Mouse (Mus musculus): ENCODE data around the gene Olfr287. TPM values are rescaled to one million over a fixed set of nuclear protein-coding genes. Genes with fewer than 3 reads are reported as not detected.

The Olfr287 gene
- total RNA-seq (2014; rRNA removed) (2.0 and 5.4 TPM in 2 replicates), polyA plus RNA-seq (2015; fragmentation: Nextera tagmentation; extraction: Ambion mirVana) (2.0 and 2.3 TPM in 2 replicates)

DNA sequence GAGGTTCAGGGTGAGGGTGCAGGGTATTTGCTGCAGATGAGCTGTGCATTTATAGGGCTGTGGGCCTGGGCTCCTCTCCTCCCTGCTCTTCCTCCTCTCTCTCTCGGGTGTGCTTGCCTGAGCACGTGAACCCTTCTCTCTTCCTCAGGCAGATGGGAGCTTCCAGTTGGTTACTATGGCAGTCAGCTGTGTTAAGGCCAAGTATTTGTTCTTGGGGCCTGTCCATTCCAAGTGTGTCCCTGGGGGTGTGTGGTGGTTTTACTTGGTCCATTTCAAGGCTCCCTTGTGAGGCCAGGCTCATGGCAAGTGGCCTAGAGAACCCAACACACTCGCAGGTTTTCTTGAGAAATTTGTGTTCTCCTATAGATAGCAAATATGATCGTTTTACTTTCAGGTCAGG lies at the start of gene Olfr287, which contains the start of gene Gm44579:
Gene Olfr287, minus strand, starts transcription at position 180 of the 400 bp plus-strand sequence.
Gene Gm44579, minus strand, starts transcription at position 101 of the 400 bp plus-strand sequence.
- no peak within 1 kb of the TSS for H3K9ac ChIP-seq (replicated peaks; ENCODE audit: low read length)
- 33% methylated on average over 4 of the region's 4 CpGs for WGBS
- TF ChIP-seq CTCF (IDR thresholded peaks at IDR 0.05; ENCODE audit: low read depth), result no peak
- H3K27me3 ChIP-seq (ENCODE audit: insufficient read depth, low read length), result no peaks in the 10 kb centered on the region
- ATAC-seq (peak; percentile 76; the same call in 1 of the 2 replicates), DNase-seq (ENCODE audit: low spot score) (peak; percentile 48)
- no peaks in the 10 kb centered on the region for H3K4me1 ChIP-seq (ENCODE audit: insufficient read depth, low read length)
- no peaks in the 10 kb centered on the region for H3K36me3 ChIP-seq (ENCODE audit: insufficient read depth, low read length)
- no peak within 1 kb of the TSS for H3K27ac ChIP-seq
- H3K4me2 ChIP-seq (ENCODE audit: low read depth, low read length), result no peak within 1 kb of the TSS
- no peak within 1 kb of the TSS for H3K4me3 ChIP-seq (ENCODE audit: low read length)
- no peaks in the 10 kb centered on the region for H3K9me3 ChIP-seq (ENCODE audit: low read length)

DNA sequence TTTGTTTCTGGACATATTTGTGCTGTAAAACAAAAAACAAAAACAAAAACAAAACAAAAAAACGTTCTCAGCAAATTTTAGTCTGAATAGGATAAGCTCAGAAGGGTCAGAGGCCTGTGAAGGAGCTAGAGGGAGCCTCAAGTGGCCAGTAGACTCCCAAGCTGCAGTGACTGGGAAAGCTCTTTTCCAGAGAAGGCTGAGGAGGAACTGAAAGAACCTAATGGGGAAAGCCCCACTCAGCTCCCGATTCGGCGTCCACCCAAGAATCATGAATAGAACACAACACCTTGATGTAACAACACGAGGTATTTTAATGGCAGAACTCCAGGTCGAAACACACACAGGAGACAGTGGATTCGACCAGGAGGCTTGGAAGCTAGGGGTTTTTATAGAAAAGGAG lies 36.9 kb upstream of the Olfr287 start:
- Histone ChIP-seq H3K27me3 (ENCODE audit: insufficient read depth, low read length) (no peaks in the 10 kb centered on the region), H3K9ac (replicated peaks; ENCODE audit: low read length) (no peak overlapping the region), H3K9me3 (ENCODE audit: low read length) (no peaks in the 10 kb centered on the region), H3K27ac (no peak overlapping the region), H3K36me3 (ENCODE audit: insufficient read depth, low read length) (no peaks in the 10 kb centered on the region), H3K4me1 (ENCODE audit: insufficient read depth, low read length) (no peaks in the 10 kb centered on the region), H3K4me2 (ENCODE audit: low read depth, low read length) (no peak overlapping the region), H3K4me3 (ENCODE audit: low read length) (no peak overlapping the region)
- DNase-seq (ENCODE audit: low spot score) (no peak), ATAC-seq (no peak)
- no peak for TF ChIP-seq CTCF (IDR thresholded peaks at IDR 0.05; ENCODE audit: low read depth)
- 88% methylated on average over 7 of the region's 7 CpGs for WGBS

GRCm38 (mm10) chr15:98257193-98257592 lies 36.3 kb upstream of the Olfr287 start, which contains the start of gene H1fnt:
H1fnt (minus strand) TSS chr15:98257293.
- Histone ChIP-seq H3K9me3 (ENCODE audit: low read length) (no peaks in the 10 kb centered on the region), H3K36me3 (ENCODE audit: insufficient read depth, low read length) (no peaks in the 10 kb centered on the region), H3K4me3 (ENCODE audit: low read length) (no peak within 1 kb of the TSS), H3K27me3 (ENCODE audit: insufficient read depth, low read length) (no peaks in the 10 kb centered on the region), H3K9ac (replicated peaks; ENCODE audit: low read length) (no peak within 1 kb of the TSS), H3K4me2 (ENCODE audit: low read depth, low read length) (no peak within 1 kb of the TSS), H3K27ac (no peak within 1 kb of the TSS), H3K4me1 (ENCODE audit: insufficient read depth, low read length) (no peaks in the 10 kb centered on the region)
- ATAC-seq (no peak), DNase-seq (ENCODE audit: low spot score) (no peak)
- WGBS, result 83% methylated on average over 8 of the region's 8 CpGs
- no peak for TF ChIP-seq CTCF (IDR thresholded peaks at IDR 0.05; ENCODE audit: low read depth)

DNA sequence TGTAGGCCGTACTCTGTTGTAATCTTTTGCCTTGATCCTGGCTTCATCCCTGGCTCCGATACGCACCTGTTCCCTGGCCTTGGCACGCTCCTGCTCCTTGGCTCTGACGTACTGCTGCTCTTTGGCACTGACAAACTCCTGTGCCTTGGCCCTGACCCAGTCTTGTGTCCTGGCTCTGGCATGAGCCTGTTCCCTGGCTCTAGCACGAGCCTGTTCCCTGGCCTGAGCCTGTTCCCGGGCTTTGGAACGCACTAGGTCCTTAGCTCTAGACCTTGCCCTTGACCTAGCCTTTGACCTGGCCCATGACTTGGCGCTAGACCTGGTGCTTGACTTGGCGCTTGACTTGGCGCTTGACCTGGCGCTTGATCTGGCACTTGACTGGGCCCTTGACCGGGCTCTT lies 35.4 kb upstream of the Olfr287 start:
- no peaks in the 10 kb centered on the region for H3K27me3 ChIP-seq (ENCODE audit: insufficient read depth, low read length)
- WGBS, result 83% methylated on average over 13 of the region's 13 CpGs

DNA sequence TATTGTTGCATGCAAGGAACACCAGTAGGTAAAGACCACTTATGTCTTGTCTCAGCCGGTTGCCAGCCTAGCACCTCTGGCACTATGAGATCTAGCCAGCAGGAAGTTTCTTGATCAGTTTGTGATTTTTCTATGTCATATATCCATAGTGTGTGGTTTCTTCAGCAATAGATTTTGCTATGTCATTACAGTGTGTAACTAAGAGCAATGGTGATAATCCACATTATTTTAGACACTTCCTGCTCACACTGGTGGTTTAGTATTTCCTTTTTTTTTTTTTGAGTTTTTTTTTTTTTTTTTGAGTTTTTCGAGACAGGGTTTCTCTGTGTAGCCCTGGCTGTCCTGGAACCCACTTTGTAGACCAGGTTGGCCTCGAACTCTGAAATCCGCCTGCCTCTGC lies 14.6 kb upstream of the Olfr287 start:
- no peak for TF ChIP-seq CTCF (IDR thresholded peaks at IDR 0.05; ENCODE audit: low read depth)
- H3K36me3 ChIP-seq (ENCODE audit: insufficient read depth, low read length), result no peaks in the 10 kb centered on the region
- DNase-seq (ENCODE audit: low spot score) (no peak), ATAC-seq (no peak)
- H3K4me1 ChIP-seq (ENCODE audit: insufficient read depth, low read length), result no peaks in the 10 kb centered on the region
- H3K4me3 ChIP-seq (ENCODE audit: low read length), result no peak overlapping the region
- H3K4me2 ChIP-seq (ENCODE audit: low read depth, low read length), result no peak overlapping the region
- H3K27ac ChIP-seq, result no peak overlapping the region
- 86% methylated on average over 4 of the region's 4 CpGs for WGBS
- H3K9me3 ChIP-seq (ENCODE audit: low read length), result no peaks in the 10 kb centered on the region
- no peak overlapping the region for H3K9ac ChIP-seq (replicated peaks; ENCODE audit: low read length)
- no peaks in the 10 kb centered on the region for H3K27me3 ChIP-seq (ENCODE audit: insufficient read depth, low read length)

More for the DNA sequence above, 35.4 kb upstream of the Olfr287 start:
- no peaks in the 10 kb centered on the region for H3K9me3 ChIP-seq (ENCODE audit: low read length)
- H3K4me3 ChIP-seq (ENCODE audit: low read length), result no peak overlapping the region
- no peak for DNase-seq (ENCODE audit: low spot score)
- no peak overlapping the region for H3K9ac ChIP-seq (replicated peaks; ENCODE audit: low read length)
- no peaks in the 10 kb centered on the region for H3K36me3 ChIP-seq (ENCODE audit: insufficient read depth, low read length)
- ATAC-seq, result no peak
- H3K27ac ChIP-seq, result no peak overlapping the region
- TF ChIP-seq CTCF (IDR thresholded peaks at IDR 0.05; ENCODE audit: low read depth), result no peak
- H3K4me2 ChIP-seq (ENCODE audit: low read depth, low read length), result no peak overlapping the region
- no peaks in the 10 kb centered on the region for H3K4me1 ChIP-seq (ENCODE audit: insufficient read depth, low read length)

DNA sequence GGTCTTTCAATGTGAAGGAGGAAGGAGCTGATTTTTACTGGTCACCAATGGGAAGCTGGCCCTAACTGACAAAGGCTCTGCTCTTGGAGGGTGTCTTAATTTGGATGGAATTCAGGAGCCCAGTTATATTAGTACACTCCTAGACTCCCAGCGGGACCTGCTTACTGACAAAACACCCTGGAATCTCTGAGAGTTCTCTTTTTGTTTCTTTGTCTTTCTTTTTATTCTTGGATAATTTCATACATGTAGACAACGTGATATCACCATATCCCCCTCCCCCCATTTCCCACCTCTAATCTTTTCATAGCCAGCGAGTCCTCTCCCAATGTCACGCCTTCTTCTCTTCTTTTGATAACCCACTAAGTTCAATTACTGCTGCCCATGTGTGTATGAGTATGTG lies 13.5 kb upstream of the Olfr287 start, which contains the start of gene Olfr286:
Gene Olfr286, minus strand, starts transcription at position 101 of the 400 bp plus-strand sequence.
- 83% methylated on average over 4 of the region's 4 CpGs for WGBS
- no peak for ATAC-seq
- no peak within 1 kb of the TSS for H3K9ac ChIP-seq (replicated peaks; ENCODE audit: low read length)
- H3K9me3 ChIP-seq (ENCODE audit: low read length), result no peaks in the 10 kb centered on the region
- TF ChIP-seq CTCF (IDR thresholded peaks at IDR 0.05; ENCODE audit: low read depth), result no peak
- H3K4me3 ChIP-seq (ENCODE audit: low read length), result no peak within 1 kb of the TSS
- H3K36me3 ChIP-seq (ENCODE audit: insufficient read depth, low read length), result no peaks in the 10 kb centered on the region
- no peak within 1 kb of the TSS for H3K27ac ChIP-seq
- no peaks in the 10 kb centered on the region for H3K27me3 ChIP-seq (ENCODE audit: insufficient read depth, low read length)
- H3K4me2 ChIP-seq (ENCODE audit: low read depth, low read length), result no peak within 1 kb of the TSS
- no peak for DNase-seq (ENCODE audit: low spot score)
- H3K4me1 ChIP-seq (ENCODE audit: insufficient read depth, low read length), result no peaks in the 10 kb centered on the region

DNA sequence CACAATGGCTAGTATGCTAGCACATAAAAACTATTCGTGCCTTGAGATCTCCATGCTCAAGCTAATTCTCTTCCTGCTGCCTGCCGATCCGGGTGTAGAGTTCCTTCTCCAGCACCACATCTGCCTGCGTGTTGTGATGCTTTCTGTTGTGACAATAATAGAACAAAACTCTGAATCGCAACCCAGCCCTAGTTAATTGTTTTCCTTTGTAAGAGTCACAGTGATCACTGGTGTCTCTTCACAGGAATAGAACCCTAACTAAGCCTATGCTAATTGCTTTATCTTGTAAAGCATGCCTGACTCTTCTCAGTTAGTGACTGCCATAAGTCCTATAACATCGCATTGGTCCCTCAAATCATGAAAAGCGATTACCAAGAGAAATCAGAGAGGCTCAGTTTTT lies 5.2 kb upstream of the Olfr287 start:
- Histone ChIP-seq H3K9ac (replicated peaks; ENCODE audit: low read length) (no peak overlapping the region), H3K9me3 (ENCODE audit: low read length) (no peaks in the 10 kb centered on the region), H3K4me1 (ENCODE audit: insufficient read depth, low read length) (no peaks in the 10 kb centered on the region), H3K4me2 (ENCODE audit: low read depth, low read length) (no peak overlapping the region), H3K27ac (no peak overlapping the region), H3K4me3 (ENCODE audit: low read length) (no peak overlapping the region), H3K27me3 (ENCODE audit: insufficient read depth, low read length) (no peaks in the 10 kb centered on the region), H3K36me3 (ENCODE audit: insufficient read depth, low read length) (no peaks in the 10 kb centered on the region)
- TF ChIP-seq CTCF (IDR thresholded peaks at IDR 0.05; ENCODE audit: low read depth), result no peak
- ATAC-seq, result no peak
- 68% methylated on average over 7 of the region's 7 CpGs for WGBS
- DNase-seq (ENCODE audit: low spot score), result no peak

Measured in hindbrain, postnatal 0 days (tissue).